Mouse (Mus musculus): Measurements from ENCODE around the gene Creg2.

DNA sequence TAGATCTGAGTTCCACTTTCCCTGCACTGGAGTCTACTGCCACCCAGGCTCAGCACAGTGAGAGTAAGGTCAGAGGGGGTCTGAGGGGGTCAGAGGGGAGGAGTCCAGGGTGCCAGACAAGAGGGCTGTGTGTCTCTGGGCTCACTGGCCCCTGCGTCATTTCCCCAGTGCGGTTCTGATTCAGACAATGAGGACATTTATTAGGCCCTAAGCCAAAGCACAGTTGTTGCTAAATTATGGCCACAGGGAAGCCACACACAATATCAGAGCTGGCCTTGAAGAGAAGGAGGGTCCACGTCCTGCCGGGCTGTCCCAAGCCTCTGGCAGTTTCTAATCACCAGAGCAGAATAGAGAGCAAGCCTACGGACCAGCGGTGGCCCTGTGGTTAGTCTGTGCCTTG, 47.2 kb upstream of the Creg2 start:
- TF ChIP-seq POLR2A (IDR thresholded peaks at IDR 0.05; ENCODE audit: low read depth, low read length) (no peak), CTCF (IDR thresholded peaks at IDR 0.05; ENCODE audit: borderline replicate concordance, insufficient read depth, low read length) (no peak)

Data from embryonic fibroblast, embryonic 13.5 days (primary cell).